Mouse (Mus musculus) CD4-positive helper T cell, adult 2 months (primary cell): ENCODE results near the gene Ssbp3.

Experiments
- DNase-seq: peaks from one replicate; pipeline ENCODE4 v3.0.0-alpha.2; 2012; ENCODE audit warnings: low read depth, missing footprints, low spot score

Ssbp3 gene

GRCm38 (mm10) chr4:106985899-106986832, 75.7 kb downstream of the Ssbp3 start:
- DNase-seq, result no peak

GRCm38 (mm10) chr4:106987725-106988364, 77.3 kb downstream of the Ssbp3 start:
- DNase-seq, result peak; percentile 73

DNA sequence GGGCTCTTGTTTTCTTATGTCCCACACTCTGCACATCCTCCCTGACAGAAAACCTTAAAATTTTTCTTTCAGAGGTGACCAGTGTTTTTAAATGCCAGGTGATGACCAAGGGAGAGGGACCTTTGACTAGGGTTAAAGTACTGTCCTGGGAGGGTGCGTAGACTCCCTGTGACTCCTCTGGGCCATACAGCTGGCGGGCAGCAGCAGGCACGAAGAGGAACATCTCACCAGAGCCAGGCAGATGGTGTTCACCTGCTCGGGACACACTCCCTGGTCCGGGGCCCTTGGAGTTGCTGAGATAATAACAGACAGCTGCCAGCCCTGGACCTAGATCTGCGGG, 78.4 kb downstream of the Ssbp3 start:
- DNase-seq, result no peak

DNA sequence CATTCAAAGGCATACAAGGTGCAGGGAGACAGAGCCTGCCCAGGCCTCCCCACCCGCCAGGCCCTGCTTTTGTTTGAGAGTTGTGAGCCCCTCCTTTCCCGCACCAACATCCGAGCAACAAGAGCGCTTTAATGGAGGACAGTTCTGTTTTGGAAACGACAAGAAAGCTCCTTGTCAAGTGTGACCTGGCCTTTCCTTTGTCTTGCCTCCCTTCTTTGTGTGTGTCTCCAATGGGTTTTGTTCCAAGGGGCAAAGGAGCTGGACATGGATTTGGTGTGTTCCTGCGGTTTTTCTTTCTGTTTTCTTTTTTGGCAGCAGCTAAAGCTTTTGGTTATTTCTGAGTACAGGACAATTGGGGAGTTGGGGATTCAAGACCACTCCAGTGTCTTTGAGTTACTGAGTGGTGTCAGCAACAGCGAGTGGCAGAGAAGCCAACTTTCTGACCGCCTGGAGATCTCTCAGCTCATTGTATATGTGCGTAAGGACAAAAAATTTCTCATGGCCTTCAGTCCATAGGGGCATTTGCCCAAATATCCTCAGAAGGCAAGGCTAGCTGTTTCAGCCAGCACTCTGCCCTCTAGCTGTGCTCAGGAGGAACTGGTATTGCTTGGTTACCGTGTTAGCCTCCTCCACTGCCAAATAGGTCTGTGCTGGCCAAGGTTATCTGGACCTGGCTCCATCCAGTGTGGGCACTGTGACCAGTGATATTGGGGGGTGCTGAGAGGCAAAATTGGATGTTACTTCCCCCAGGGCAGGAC, 78.9 kb downstream of the Ssbp3 start:
- no peak for DNase-seq

- no peak for DNase-seq
These were observed 82.6 kb downstream of the Ssbp3 start for GRCm38 (mm10) chr4:106993053-106993452.

DNA sequence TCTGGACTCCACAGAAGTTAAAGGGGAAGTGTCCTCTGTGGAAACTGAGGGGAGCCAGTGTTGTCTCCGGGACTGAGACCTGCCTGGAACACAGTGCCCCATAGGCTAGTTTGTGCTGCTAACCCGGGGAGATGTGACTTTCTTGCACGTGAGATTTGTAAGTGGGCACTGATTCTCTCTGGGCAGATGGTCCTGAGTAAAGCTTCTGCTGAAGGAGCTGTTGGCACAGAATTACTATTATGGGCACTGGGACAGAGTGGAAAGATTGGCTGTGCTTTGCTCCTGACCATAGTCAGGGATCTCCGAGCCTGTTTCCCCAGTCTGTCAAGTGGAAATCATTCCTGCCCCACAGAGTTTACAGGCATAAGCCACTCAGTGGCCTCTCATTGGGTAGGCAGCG, 83.8 kb downstream of the Ssbp3 start:
- DNase-seq, result no peak

GRCm38 (mm10) chr4:106995069-106995468, 84.6 kb downstream of the Ssbp3 start:
- DNase-seq, result no peak

- no peak for DNase-seq
These were observed 85.0 kb downstream of the Ssbp3 start for GRCm38 (mm10) chr4:106995513-106995912.

- peak; percentile 11 for DNase-seq
These were observed 86.0 kb downstream of the Ssbp3 start for GRCm38 (mm10) chr4:106996305-106997076.

GRCm38 (mm10) chr4:107001259-107001810, 90.8 kb downstream of the Ssbp3 start:
- no peak for DNase-seq

DNA sequence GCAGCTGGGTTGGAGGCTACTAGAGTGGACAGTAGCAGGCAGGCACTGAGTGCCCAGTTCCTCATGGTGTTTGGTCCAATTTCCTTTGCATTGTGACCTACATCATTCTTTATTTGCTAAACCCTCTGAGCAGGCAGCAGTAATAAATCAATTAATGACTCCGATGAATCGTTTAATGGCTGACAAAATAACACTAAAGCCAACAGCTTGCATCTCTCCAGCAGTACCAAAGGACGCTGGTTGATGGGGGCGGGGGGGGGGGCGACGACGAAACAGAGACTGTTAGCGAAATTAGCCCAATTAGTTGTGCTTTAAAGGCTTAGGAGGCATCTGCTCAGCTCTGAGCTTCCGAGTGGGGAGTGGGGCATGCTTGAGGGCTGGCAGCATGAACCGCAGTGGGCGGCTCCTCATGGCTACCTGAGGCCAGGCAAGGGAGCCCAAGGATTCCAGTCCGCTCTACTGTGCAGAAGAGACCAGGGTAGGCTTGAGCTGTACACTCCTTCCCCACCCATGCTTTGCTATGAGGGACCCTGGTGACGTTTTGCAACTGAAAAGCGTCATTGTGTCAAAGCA, 91.5 kb downstream of the Ssbp3 start:
- no peak for DNase-seq

DNA sequence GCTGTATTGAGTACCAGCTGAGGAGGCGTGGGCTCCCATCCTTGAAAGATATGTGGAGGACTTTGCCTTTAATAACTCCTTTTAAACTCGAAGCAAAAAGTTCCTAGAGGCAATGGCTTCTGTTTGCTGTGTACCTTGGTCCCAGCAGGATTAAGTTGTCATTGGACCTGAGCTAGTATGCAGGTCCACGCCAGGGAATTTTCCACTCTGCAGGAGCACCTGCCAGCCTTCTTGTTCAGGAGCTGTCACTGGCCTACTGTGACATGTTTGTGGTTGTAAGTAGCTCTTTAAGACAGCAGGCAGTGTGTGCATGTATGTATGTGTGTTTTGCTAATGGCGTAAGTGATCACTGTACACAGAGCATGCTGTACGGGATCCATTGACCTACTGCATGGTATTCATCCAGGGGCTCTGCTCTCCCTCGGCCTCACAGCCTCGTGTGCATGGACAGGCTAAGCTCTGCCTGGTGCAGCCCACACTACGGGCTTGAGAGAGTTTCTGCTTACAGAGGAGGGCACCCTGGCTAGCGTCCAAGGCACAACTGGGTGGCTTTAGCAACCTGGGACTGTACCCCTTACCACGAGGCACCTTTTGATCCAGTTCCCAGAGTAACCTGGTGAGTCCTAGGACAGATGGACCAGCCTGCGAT, 92.1 kb downstream of the Ssbp3 start:
- no peak for DNase-seq

DNA sequence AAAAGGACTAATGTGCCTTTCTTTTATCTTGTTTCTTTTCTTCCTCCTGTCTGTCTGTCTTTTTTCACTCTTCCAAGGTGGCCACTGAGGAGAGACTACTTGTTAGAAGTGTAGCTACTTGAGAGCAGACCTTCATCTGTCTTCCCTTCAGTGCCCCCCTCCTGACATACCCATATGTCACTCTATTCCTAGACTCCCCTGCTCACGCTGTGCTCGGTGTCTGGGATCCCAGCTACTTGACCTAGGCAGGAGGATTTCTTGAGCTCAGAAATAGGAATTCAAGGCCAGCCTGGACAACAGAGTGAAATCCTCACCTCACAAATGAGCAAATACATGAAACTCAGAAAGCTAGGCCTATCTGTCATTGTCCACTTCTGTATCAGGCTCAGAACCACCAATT, 92.7 kb downstream of the Ssbp3 start:
- no peak for DNase-seq

- DNase-seq, result no peak
These were observed 93.3 kb downstream of the Ssbp3 start for GRCm38 (mm10) chr4:107003786-107004185.

- no peak for DNase-seq
These were observed 93.8 kb downstream of the Ssbp3 start for GRCm38 (mm10) chr4:107004346-107004745.

GRCm38 (mm10) chr4:107005166-107005565, 94.7 kb downstream of the Ssbp3 start:
- no peak for DNase-seq

- peak; percentile 41 for DNase-seq
These were observed 95.7 kb downstream of the Ssbp3 start for GRCm38 (mm10) chr4:107006229-107006628.

DNA sequence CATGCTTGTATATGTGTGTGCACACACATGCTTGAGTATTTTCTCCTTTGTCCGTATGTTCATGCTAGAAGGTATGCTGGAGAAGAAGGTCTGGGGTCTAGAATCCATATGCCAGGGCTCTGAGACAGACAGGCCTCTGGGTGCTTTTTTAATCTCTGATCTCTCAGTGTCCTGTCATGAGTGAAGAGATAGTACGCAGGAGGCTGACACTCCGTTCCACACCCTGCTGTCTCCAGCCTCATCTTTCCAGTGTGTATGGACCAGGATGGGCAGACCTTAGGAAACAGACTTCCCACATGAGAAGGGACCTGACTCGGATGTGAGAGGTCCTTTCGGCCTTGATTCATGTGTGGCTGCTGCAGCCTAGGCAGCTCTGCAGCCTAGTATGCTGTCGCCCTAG, 96.3 kb downstream of the Ssbp3 start:
- no peak for DNase-seq

- DNase-seq, result no peak
These were observed 96.9 kb downstream of the Ssbp3 start for GRCm38 (mm10) chr4:107007359-107007758.

DNA sequence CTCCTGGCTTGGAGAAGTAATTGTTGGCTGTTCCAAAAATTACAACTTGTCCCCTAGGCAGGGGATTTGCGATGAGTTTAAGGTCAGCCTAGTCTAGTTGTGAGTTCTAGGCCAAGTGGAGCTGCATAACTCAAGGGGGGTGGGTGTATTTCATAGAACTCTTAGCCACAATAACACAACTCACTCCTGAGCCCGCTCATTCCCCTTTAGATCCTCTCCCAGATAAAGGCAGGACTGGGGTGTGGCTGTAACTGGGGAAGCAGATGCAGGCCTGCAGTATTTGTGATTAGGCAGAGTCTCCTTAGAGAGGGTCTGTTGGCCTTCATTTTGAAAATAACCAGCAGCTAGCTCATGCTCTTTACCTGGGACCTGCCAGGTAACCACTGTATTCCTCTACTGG, 97.7 kb downstream of the Ssbp3 start:
- no peak for DNase-seq
